Mouse (Mus musculus): ENCODE data around the gene Slc39a5. TPM values are rescaled to one million over a fixed set of nuclear protein-coding genes. Genes with fewer than 3 reads are reported as not detected.

The Slc39a5 gene
- total and polyA plus RNA-seq, 2 experiments from 2014 or later: not detected

GRCm38 (mm10) chr10:128368402-128369217 is 32.4 kb downstream of the Slc39a5 start, which contains the start of gene Coq10a:
Gene Coq10a, minus strand, starts transcription at chr10:128368997.
- H3K4me3 ChIP-seq (ENCODE audit: low read depth, low read length): peak within 1 kb of the TSS; percentile 79
- peak within 1 kb of the TSS; percentile 96 for H3K27ac ChIP-seq (ENCODE audit: low read depth)
- no peaks in the 10 kb centered on the region for H3K27me3 ChIP-seq (ENCODE audit: control insufficient read depth, insufficient read depth, low read length)
- no peaks in the 10 kb centered on the region for H3K9me3 ChIP-seq (replicated peaks; ENCODE audit: control insufficient read depth, low read length)
- WGBS: under 1% methylated on average over 80 of the region's 87 CpGs
- peak within 1 kb of the TSS; percentile 73 for H3K9ac ChIP-seq (replicated peaks; ENCODE audit: low read depth, low read length)
- peaks cover 11% of the 10 kb centered on the region; the same call in 1 of the 2 replicates for H3K4me1 ChIP-seq (ENCODE audit: control insufficient read depth, insufficient read depth)
- DNase-seq (ENCODE audit: low spot score): peak; percentile 94
- TF ChIP-seq CTCF (IDR thresholded peaks at IDR 0.05; ENCODE audit: low read depth): no peak
- 0 out of 2 replicates have a peak, but pooled peaks have one; percentile 47 for TF ChIP-seq EP300 (IDR thresholded peaks at IDR 0.05; ENCODE audit: low read depth)
- H3K36me3 ChIP-seq (replicated peaks; ENCODE audit: control insufficient read depth, insufficient read depth, low read length): peaks cover 11% of the 10 kb centered on the region
- peak within 1 kb of the TSS; percentile 82 for H3K4me2 ChIP-seq (ENCODE audit: low read depth, low read length)
- peak; percentile 92 for ATAC-seq (ENCODE audit: insufficient read depth, low read depth)

GRCm38 (mm10) chr10:128367899-128368401 is 33.1 kb downstream of the Slc39a5 start:
- H3K4me1 ChIP-seq (ENCODE audit: control insufficient read depth, insufficient read depth): peaks cover 11% of the 10 kb centered on the region; the same call in 1 of the 2 replicates
- no peaks in the 10 kb centered on the region for H3K9me3 ChIP-seq (replicated peaks; ENCODE audit: control insufficient read depth, low read length)

GRCm38 (mm10) chr10:128362568-128362967 is 38.5 kb downstream of the Slc39a5 start:
- peak; percentile 46 for TF ChIP-seq CTCF (IDR thresholded peaks at IDR 0.05; ENCODE audit: low read depth)
- no peak for TF ChIP-seq EP300 (IDR thresholded peaks at IDR 0.05; ENCODE audit: low read depth)
- H3K4me2 ChIP-seq (ENCODE audit: low read depth, low read length): no peak overlapping the region
- 45% methylated on average over 3 of the region's 3 CpGs for WGBS
- H3K9me3 ChIP-seq (replicated peaks; ENCODE audit: control insufficient read depth, low read length): no peaks in the 10 kb centered on the region
- H3K4me3 ChIP-seq (ENCODE audit: low read depth, low read length): no peak overlapping the region
- H3K4me1 ChIP-seq (ENCODE audit: control insufficient read depth, insufficient read depth): 0 out of 2 replicates have a peak, but pooled peaks cover 2% of the 10 kb centered on the region
- DNase-seq (ENCODE audit: low spot score): peak; percentile 27
- H3K27ac ChIP-seq (ENCODE audit: low read depth): peak overlapping the region; percentile 65
- peaks cover 69% of the 10 kb centered on the region for H3K36me3 ChIP-seq (replicated peaks; ENCODE audit: control insufficient read depth, insufficient read depth, low read length)
- no peak for ATAC-seq (ENCODE audit: insufficient read depth, low read depth)
- no peak overlapping the region for H3K9ac ChIP-seq (replicated peaks; ENCODE audit: low read depth, low read length)
- H3K27me3 ChIP-seq (ENCODE audit: control insufficient read depth, insufficient read depth, low read length): no peaks in the 10 kb centered on the region

More at GRCm38 (mm10) chr10:128367899-128368401, 33.1 kb downstream of the Slc39a5 start:
- Histone ChIP-seq H3K36me3 (replicated peaks; ENCODE audit: control insufficient read depth, insufficient read depth, low read length) (peaks cover 18% of the 10 kb centered on the region), H3K27me3 (ENCODE audit: control insufficient read depth, insufficient read depth, low read length) (no peaks in the 10 kb centered on the region), H3K9ac (replicated peaks; ENCODE audit: low read depth, low read length) (peak overlapping the region; percentile 73), H3K4me2 (ENCODE audit: low read depth, low read length) (peak overlapping the region; percentile 82), H3K27ac (ENCODE audit: low read depth) (peak overlapping the region; percentile 96), H3K4me3 (ENCODE audit: low read depth, low read length) (peak overlapping the region; percentile 79)
- ATAC-seq (ENCODE audit: insufficient read depth, low read depth) (no peak; the same call in 1 of the 2 replicates), DNase-seq (ENCODE audit: low spot score) (peak; percentile 16)
- WGBS: 10% methylated on average over 19 of the region's 19 CpGs
- TF ChIP-seq CTCF (IDR thresholded peaks at IDR 0.05; ENCODE audit: low read depth): no peak
- no peak for TF ChIP-seq EP300 (IDR thresholded peaks at IDR 0.05; ENCODE audit: low read depth)

- 0 out of 2 replicates have a peak, but pooled peaks have one; percentile 22 for ATAC-seq (ENCODE audit: insufficient read depth, low read depth)
- no peak overlapping the region for H3K9ac ChIP-seq (replicated peaks; ENCODE audit: low read depth, low read length)
- H3K36me3 ChIP-seq (replicated peaks; ENCODE audit: control insufficient read depth, insufficient read depth, low read length): peaks cover 76% of the 10 kb centered on the region
- TF ChIP-seq CTCF (IDR thresholded peaks at IDR 0.05; ENCODE audit: low read depth): no peak
- H3K4me2 ChIP-seq (ENCODE audit: low read depth, low read length): no peak overlapping the region
- H3K27ac ChIP-seq (ENCODE audit: low read depth): peak overlapping the region; percentile 65
- no peak for DNase-seq (ENCODE audit: low spot score)
- 61% methylated on average over 6 of the region's 6 CpGs for WGBS
- no peaks in the 10 kb centered on the region for H3K27me3 ChIP-seq (ENCODE audit: control insufficient read depth, insufficient read depth, low read length)
- no peaks in the 10 kb centered on the region for H3K9me3 ChIP-seq (replicated peaks; ENCODE audit: control insufficient read depth, low read length)
- H3K4me1 ChIP-seq (ENCODE audit: control insufficient read depth, insufficient read depth): no peaks in the 10 kb centered on the region
- H3K4me3 ChIP-seq (ENCODE audit: low read depth, low read length): no peak overlapping the region
Observed at GRCm38 (mm10) chr10:128361836-128362235, 39.2 kb downstream of the Slc39a5 start.

GRCm38 (mm10) chr10:128359226-128359625 is 41.8 kb downstream of the Slc39a5 start:
- TF ChIP-seq EP300 (IDR thresholded peaks at IDR 0.05; ENCODE audit: low read depth): no peak
- TF ChIP-seq CTCF (IDR thresholded peaks at IDR 0.05; ENCODE audit: low read depth): no peak
- ATAC-seq (ENCODE audit: insufficient read depth, low read depth) (no peak), DNase-seq (ENCODE audit: low spot score) (no peak)
- H3K27me3 ChIP-seq (ENCODE audit: control insufficient read depth, insufficient read depth, low read length): no peaks in the 10 kb centered on the region
- H3K4me3 ChIP-seq (ENCODE audit: low read depth, low read length): no peak overlapping the region
- H3K4me2 ChIP-seq (ENCODE audit: low read depth, low read length): no peak overlapping the region
- H3K36me3 ChIP-seq (replicated peaks; ENCODE audit: control insufficient read depth, insufficient read depth, low read length): peaks cover 82% of the 10 kb centered on the region
- no peaks in the 10 kb centered on the region for H3K9me3 ChIP-seq (replicated peaks; ENCODE audit: control insufficient read depth, low read length)
- H3K27ac ChIP-seq (ENCODE audit: low read depth): no peak overlapping the region
- H3K9ac ChIP-seq (replicated peaks; ENCODE audit: low read depth, low read length): no peak overlapping the region
- no peaks in the 10 kb centered on the region for H3K4me1 ChIP-seq (ENCODE audit: control insufficient read depth, insufficient read depth)
- WGBS: 47% methylated on average over 6 of the region's 6 CpGs

Measured in heart, postnatal 0 days (tissue).